In the genomic region with DNA sequence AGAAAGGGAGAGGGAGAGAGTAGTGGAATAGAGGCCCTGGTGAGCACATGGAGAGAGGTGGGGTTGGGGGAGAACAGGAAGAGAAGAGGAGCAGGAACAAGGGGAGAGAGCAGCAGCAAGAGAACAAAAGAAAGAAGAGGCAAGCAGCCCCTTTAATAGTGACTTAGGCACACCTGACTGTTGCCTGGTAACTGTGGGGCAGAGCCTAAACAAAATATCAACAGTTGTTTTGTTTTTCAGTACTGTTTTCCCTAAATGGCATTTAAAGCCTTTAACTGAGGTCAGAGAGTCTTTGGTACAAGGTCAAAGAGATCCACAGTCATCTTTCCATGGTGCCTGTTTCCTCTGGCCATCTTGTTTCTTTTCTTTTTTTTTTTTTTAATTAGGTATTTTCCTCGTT, we compare ENCODE assay signal across 25 mouse cellular contexts.
"Had no signal": no experiment of that assay in that cellular context is flagged by ENCODE, and none has a peak within 500 bp of the region (broad histone marks: within the 10 kb centered on the region; RNA-seq: fewer than 3 reads in every experiment).

No protein-coding gene starts in this region.

- H3K27ac ChIP-seq: heart, embryonic 13.5 days; heart, embryonic 15.5 days; hindbrain, embryonic 13.5 days; hindbrain, embryonic 15.5 days; hindbrain, postnatal 0 days; kidney, embryonic 15.5 days; kidney, postnatal 0 days; limb, embryonic 13.5 days; limb, embryonic 15.5 days; liver, embryonic 12.5 days; liver, embryonic 14.5 days had no signal

- H3K9ac ChIP-seq: heart, embryonic 13.5 days; heart, embryonic 15.5 days; hindbrain, embryonic 13.5 days; hindbrain, embryonic 15.5 days; kidney, embryonic 15.5 days; limb, embryonic 13.5 days; limb, embryonic 15.5 days; liver, embryonic 12.5 days; liver, embryonic 14.5 days had no signal

- H3K9me3 ChIP-seq: heart, embryonic 13.5 days; heart, embryonic 15.5 days; hindbrain, embryonic 13.5 days; hindbrain, embryonic 15.5 days; kidney, embryonic 15.5 days; limb, embryonic 13.5 days; limb, embryonic 15.5 days; liver, embryonic 12.5 days had no signal

- DNase-seq: gastrocnemius, postnatal 14 days; heart, adult 18-20 months; heart, postnatal 14 days; heart, postnatal 36 days; kidney, adult 11 months; kidney, adult 2 months; kidney, adult 9 months; kidney, postnatal 14 days; kidney, postnatal 36 days; layer of hippocampus, adult 9-11 months; layer of hippocampus, postnatal 36 days; left cerebral cortex, postnatal 4 days had no signal

- H3K4me3 ChIP-seq: heart, embryonic 13.5 days; heart, embryonic 15.5 days; hindbrain, embryonic 13.5 days; hindbrain, embryonic 15.5 days; kidney, embryonic 15.5 days; limb, embryonic 13.5 days; limb, embryonic 15.5 days; liver, embryonic 12.5 days had no signal

- H3K4me2 ChIP-seq: heart, embryonic 11.5 days; heart, embryonic 13.5 days; heart, embryonic 15.5 days; hindbrain, embryonic 13.5 days; hindbrain, embryonic 15.5 days; kidney, embryonic 15.5 days; limb, embryonic 13.5 days; limb, embryonic 15.5 days; liver, embryonic 12.5 days had no signal

- ATAC-seq: hindbrain, postnatal 0 days; intestine, embryonic 16.5 days; liver, embryonic 12.5 days had no signal

- H3K27me3 ChIP-seq: heart, embryonic 13.5 days; heart, embryonic 15.5 days; hindbrain, embryonic 13.5 days; hindbrain, embryonic 15.5 days; kidney, embryonic 15.5 days; limb, embryonic 13.5 days; limb, embryonic 15.5 days; liver, embryonic 12.5 days had no signal

- H3K36me3 ChIP-seq: heart, embryonic 13.5 days; heart, embryonic 15.5 days; hindbrain, embryonic 13.5 days; hindbrain, embryonic 15.5 days; kidney, embryonic 15.5 days; limb, embryonic 13.5 days; limb, embryonic 15.5 days; liver, embryonic 12.5 days had no signal

- H3K4me1 ChIP-seq: heart, embryonic 13.5 days; heart, embryonic 15.5 days; hindbrain, embryonic 15.5 days; kidney, embryonic 15.5 days; limb, embryonic 13.5 days; limb, embryonic 15.5 days; liver, embryonic 12.5 days had no signal
